Mouse (Mus musculus) thymus, postnatal 25 days (tissue): ENCODE results near the gene Drc3.
A peak's percentile ranks its signal among the peaks of the same experiment; 100 is the strongest.

Experiments used
- DNase-seq: peaks from one replicate; pipeline ENCODE4 v3.0.0; 2022

Gene Drc3

DNA sequence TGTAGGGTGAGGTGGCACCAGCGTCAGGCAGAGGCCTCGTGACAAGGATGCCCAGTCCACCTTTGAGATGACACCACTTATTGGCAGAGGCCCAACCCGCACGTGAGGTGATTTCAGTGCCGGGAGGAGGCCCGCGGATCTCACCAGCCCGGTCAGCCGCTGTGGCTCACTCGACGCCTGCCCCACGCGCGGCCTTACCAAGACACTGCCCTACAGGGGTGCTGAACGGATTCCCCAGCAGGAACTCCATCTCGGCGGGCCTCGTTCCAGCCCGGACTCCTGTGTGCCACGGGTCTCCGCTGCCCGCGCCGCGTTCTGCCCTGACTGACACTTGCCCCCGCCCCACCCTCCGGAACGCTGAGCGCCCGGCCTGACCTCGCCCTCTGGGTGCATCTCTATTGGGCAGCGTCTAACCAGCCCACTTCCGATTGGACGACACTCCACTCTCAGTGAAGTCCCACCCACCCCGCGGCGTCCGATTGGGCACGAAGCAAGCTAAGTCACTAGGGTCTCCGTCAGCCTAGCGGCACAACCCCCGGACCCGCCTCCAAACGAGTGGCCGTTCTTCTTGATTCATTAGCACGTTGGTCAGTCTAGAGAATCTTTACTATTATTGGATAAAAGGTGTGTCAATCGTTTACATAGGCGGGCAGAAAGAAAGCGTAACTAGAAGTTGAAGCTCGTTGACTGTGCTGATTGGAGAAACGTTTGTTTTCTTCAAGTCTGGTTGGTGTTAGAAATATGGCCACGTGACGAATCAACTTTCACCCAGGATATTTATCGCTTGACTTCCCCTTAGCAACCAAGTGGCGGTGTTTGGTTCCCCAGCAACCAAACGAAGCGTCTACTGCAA is at the start of gene Drc3, which contains the start of gene Tom1l2:
Drc3 (plus strand) TSS at position 771 of the 853 bp plus-strand sequence.
Tom1l2 (minus strand) TSS at position 347 of the 853 bp plus-strand sequence.
- DNase-seq, result peak; percentile 97

DNA sequence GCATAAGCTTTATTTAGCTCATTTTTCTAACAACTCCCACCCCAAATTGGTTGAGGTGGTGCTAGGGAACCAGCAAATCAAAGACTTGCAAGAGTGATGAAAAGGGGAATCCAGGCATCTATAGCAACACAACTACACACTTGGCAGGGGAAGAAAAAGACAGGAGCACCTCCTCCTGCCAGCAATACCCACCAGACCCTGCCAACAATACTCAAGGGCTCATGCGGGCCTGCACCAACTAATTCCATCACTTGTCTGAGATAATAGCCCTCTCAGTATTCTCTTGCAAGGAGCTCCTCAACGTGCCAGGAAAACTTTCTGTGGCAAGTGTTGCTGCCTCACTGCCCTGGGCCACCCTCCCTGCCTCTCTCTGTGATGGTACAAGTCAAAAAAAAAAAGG is 49.6 kb upstream of the Drc3 start:
- no peak for DNase-seq

DNA sequence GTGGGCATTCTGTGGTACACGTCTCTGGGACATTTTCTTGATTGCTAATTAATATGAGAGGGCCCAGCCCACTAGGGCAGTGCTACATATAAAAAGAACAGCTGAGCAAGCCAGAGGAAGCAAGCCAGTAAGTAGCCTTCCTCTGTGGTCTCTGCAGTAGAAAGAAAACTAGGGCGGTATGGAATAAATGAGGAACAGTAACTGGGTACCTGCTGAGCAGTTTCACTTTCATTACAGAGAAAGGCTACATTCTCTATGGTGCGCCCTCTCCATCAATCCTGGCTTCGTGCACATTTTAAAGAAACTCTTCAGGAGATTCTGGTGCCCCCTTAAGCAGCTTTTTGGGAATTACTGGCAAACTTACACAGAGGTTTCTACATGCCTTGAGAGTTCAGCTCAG is 47.5 kb upstream of the Drc3 start:
- peak; percentile 45 for DNase-seq

GRCm38 (mm10) chr11:60306834-60307233 is 46.3 kb upstream of the Drc3 start:
- peak; percentile 78 for DNase-seq

GRCm38 (mm10) chr11:60307375-60307825 is 45.7 kb upstream of the Drc3 start:
- peak; percentile 56 for DNase-seq

- no peak for DNase-seq
These were observed 45.1 kb upstream of the Drc3 start for GRCm38 (mm10) chr11:60308061-60308460.

DNA sequence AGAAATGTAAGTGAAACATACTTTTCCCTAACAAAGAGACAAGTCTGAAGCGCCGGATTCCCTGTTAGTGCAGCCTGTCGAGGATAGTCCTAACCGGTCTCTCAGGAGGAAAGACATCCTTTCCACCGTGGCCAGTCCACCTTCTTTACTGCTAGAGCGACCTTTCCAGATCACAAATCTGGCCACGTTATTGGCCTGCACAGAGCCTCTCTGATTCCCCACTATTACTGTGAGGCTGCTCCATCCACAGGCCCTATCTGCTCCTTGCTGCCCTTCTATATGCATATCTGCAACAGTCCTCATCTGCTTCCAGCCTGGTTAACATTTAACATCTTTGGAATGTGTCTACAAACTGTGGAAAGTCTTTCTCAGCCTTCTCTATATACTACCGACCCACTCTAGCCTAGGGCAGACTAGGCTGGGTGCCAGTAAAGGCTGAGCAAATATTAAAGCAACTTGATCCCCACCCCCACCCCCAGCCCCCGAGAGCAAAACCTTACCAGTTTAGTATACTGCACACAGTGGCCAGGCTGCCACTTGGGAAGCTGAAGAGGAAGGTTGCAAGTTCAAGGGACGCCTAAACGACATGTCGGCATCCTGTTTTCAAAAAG is 44.5 kb upstream of the Drc3 start:
- DNase-seq, result no peak

- DNase-seq, result no peak
These were observed 43.3 kb upstream of the Drc3 start for GRCm38 (mm10) chr11:60309875-60310274.

GRCm38 (mm10) chr11:60311025-60311854 is 41.9 kb upstream of the Drc3 start:
- no peak for DNase-seq

DNA sequence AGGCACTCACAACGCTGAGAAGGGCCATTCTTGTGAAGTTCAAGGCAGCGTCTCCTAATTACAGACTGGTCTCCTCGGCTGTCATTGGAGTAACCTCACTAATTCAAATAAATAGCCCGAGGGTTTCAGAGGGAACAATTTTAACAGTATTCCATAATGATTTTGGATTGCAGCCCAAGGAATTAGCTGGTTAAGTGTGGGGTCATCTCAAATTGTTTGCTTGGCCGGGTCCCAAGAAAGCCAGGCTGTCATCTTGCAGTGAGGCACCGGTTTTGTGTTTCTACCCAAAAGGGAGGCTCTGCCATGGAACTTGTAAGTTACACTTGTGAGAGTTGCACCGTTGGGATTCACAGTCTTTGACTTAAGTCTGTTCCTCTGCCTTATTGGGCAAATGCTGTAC is 36.9 kb upstream of the Drc3 start:
- DNase-seq, result no peak

- no peak for DNase-seq
These were observed 36.2 kb upstream of the Drc3 start for GRCm38 (mm10) chr11:60316883-60317282.

DNA sequence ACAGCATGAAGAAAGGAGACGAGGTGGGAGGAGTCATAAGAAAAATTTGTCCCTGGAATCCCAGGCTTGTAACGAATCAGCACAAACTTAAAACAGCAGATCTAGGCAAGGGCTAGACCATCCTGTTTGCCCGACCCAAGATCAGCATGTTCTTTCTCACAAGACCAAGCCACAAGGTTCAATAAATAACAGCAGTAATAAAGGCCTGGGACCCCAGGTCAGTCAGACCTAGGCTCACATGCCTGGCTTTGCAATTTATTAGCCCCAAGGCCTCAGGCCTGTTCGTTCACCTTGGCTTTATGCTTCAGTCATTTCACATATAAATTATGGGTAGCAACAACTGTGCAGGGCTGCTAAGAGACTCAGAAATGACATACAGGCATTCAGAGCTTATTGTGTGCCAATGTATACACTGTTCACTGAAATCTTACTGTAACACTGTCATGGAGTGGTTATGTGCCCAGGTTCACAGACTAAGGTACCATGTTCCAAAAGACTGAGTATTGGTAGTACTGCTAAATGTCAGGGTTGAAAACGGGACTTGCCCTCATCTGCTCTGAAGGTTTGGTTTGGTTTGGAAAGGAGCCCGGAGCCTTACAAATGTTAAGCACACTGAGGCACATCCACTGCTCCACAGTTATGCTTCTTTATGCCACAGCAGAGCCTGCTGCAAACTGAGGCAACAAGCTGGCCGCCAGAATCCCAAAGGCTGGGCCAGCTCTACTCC is 35.6 kb upstream of the Drc3 start:
- no peak for DNase-seq

- no peak for DNase-seq
These were observed 34.4 kb upstream of the Drc3 start for GRCm38 (mm10) chr11:60318716-60319115.

DNA sequence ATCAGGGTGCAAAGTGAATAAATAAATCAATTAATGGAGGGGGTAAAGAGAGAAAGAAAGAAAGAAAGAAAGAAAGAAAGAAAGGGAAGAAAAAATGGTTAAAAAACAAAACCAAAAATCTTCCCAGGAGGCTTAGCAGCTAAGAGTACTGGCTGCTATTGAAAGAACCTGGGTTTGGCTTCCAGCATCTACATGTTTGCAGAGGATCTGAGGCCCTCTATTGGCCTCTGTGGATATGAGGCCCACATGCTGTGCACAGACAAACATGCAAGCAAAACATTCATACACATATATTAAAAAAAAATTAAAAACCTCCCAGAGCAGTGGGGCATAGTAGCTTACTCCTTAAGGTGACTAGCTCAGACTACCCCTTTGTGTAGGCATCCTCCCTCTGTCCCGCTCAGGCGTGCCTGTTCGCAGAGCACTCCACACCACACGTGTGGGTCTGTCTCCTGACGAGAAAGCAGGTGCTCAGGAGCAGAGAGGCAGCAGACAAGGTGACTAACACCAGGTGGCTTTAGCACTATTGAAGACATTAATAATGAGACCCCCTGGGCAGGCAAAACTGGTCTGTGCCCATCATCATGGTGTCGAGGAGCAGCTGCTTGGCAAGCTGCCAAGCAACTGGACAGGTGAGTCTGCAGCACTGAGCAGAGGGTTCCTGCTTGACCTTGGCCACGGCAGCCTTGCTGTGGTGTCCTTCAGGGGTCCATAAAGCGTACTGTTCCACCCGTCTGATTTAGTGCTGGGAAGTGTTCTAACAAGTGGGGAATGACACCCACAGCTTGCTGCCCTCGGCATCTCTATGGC is 33.7 kb upstream of the Drc3 start:
- no peak for DNase-seq

- no peak for DNase-seq
These were observed 32.6 kb upstream of the Drc3 start for GRCm38 (mm10) chr11:60320426-60321037.

DNA sequence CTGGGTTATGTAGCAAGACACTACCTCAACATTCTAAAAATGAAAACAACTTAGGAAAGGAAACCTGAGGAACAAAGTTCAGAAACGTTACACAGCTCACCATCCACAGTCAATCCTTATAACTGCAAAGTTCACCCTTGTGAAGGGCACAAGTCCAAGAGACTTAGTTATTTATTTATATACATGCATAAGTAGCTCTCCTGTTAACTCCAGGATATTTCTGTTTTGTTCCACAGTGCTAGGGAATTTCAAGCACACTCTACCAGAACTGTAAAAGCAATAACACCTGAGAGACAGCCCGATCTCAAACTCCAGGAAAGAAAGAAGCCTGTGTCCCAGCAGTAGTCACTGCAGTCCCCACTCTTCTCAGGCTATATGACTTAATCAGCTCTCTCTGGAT is 31.7 kb upstream of the Drc3 start:
- DNase-seq, result no peak

DNA sequence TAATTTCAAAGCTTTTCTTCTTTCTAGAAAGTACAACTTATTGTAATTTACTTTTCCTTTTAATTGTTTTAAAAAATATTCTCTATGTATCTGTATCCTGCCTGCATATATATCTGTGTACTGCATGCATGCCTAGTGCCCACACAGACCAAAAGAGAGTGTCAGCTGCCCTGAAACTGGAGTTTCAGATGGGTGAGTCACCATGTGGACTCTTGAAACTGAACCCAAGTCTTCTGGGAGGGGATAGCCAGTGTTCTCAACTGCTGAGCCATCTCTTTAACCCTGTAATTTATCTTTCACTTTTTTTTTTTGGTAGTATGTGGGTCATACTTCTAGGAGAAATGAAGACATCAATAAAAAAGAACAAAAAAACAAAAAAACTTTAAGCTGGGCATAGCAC is 29.4 kb upstream of the Drc3 start:
- DNase-seq, result no peak

DNA sequence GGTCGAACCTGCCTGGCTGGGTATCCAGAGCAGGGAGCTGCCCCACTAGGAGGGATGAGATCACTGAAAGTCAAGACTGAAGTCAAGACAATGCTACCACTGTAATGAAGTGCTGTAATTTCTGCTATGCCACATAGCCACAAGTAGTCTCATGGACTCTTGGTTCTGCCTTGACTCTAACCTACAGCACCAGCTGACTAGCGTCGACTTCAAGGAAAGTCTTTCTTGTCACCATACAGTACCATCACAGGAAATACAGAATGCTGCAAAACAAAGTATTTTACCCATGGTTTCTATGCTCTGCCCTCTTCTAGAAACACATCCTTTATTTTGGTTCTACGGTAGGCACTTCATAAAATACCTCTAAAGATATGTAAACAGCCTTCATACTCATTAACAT is 22.6 kb upstream of the Drc3 start:
- no peak for DNase-seq

DNA sequence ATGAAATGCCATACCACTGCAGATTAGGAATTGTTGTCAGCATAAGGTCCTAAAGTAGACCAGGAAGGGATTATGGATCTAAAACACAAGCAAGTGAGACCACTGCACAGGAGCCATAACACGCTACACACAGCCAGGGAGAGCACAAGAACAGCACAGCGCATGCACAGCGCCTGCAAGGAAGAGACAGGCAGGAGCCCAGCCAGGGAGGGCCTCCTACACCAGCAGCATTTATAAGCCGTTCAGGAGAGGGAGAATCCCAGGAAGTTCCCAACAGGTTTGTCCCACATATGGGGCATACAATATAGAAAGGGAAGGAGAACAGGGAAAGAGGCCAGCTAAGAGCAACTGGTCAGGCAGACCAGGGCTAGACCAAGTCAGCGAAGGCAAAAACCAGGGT is 19.7 kb upstream of the Drc3 start:
- DNase-seq, result peak; percentile 35

DNA sequence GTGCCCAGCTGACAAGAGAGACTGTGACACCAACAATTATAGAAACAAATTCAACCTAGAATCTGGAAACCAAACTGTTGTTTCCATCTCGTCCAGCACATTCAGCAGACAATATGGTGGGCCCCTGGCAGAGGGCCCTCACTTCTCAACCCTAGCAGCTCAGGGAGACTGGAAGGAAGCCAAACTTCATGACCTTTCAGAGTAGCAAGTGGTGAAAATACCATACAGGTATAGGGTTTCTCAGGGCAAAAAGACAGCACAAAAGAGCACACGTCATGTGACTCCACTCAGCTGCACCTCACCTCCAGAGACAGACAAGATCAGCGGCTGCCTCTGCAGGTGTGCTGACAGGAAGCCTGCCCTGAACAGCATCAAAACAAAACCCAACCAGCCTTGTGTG is 19.0 kb upstream of the Drc3 start:
- peak; percentile 67 for DNase-seq

DNA sequence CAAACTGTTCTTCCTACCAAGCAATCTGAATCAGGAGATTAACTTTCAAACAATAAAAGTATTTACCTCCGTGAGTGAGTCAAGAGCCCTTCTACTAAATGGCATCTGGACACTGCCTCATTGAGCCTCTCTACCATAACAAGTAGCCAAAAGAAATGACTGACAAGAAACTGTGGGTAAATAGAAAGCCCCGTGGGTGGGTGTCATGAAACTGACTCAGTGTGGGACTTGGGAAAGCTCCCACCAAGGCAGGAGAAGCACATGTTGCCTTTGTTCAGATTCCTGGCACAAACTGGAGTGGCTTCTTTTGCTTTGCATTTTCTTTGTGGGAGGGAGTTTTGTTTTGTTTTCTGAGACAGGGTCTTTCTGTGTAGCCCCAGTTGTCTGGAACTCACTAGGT is 17.4 kb upstream of the Drc3 start:
- DNase-seq, result no peak
